Mouse (Mus musculus) heart, postnatal 4 days (tissue): ENCODE data around the gene Socs4. TPM values are rescaled to one million over a fixed set of nuclear protein-coding genes. Genes with fewer than 3 reads are reported as not detected.

Experiments used
- total RNA-seq, 2 experiments: library from RNA; stranded (reverse); gene quantifications; 2 replicates each; pipeline ENCODE4 v1.2.3; 2021

Gene Socs4
- total RNA-seq, 2 experiments from 2014 or later: 17.6 to 18.2 TPM

Other genes with a start within 250 kb of the Socs4 start
- 1 to 10 TPM; 7.4 TPM for gene Gch1, start 87.5 kb upstream of the Socs4 start, total RNA-seq
- 10 to 100 TPM; 11.4 to 13.1 TPM for gene Wdhd1, start 74 bp upstream of the Socs4 start, total RNA-seq
- 10 to 100 TPM; 68.9 to 73.5 TPM for gene Mapk1ip1l, start 21.3 kb downstream of the Socs4 start, total RNA-seq
- gene Lgals3, start 90.8 kb downstream of the Socs4 start, total RNA-seq: 1 to 10 TPM; 2.6 to 3.5 TPM
- 10 to 100 TPM; 26.5 to 35.0 TPM for gene Dlgap5, start 141.5 kb downstream of the Socs4 start, total RNA-seq
- 10 to 100 TPM; 20.4 to 22.3 TPM for gene Fbxo34, start 173.5 kb downstream of the Socs4 start, total RNA-seq